Mouse (Mus musculus): Measurements from ENCODE around the gene Capn5.
A peak's percentile ranks its signal among the peaks of the same experiment; 100 is the strongest.

The Capn5 gene

GRCm38 (mm10) chr7:98176322-98177070 is 1.6 kb downstream of the Capn5 start:
- DNase-seq (ENCODE audit: extremely low spot score), result no peak

GRCm38 (mm10) chr7:98174883-98175755 is 3.0 kb downstream of the Capn5 start:
- DNase-seq (ENCODE audit: extremely low spot score), result no peak

GRCm38 (mm10) chr7:98173408-98173807 is 4.7 kb downstream of the Capn5 start:
- no peak for DNase-seq (ENCODE audit: extremely low spot score)

- DNase-seq (ENCODE audit: extremely low spot score), result no peak
These were observed 5.4 kb downstream of the Capn5 start for GRCm38 (mm10) chr7:98172661-98173060.

GRCm38 (mm10) chr7:98171141-98172073 is 6.7 kb downstream of the Capn5 start:
- no peak for DNase-seq (ENCODE audit: extremely low spot score)

- no peak for DNase-seq (ENCODE audit: extremely low spot score)
These were observed 13.0 kb downstream of the Capn5 start for GRCm38 (mm10) chr7:98164999-98165528.

GRCm38 (mm10) chr7:98164382-98164998 is 13.6 kb downstream of the Capn5 start:
- no peak for DNase-seq (ENCODE audit: extremely low spot score)

GRCm38 (mm10) chr7:98163700-98164099 is 14.4 kb downstream of the Capn5 start:
- no peak for DNase-seq (ENCODE audit: extremely low spot score)

- no peak for DNase-seq (ENCODE audit: extremely low spot score)
These were observed 15.8 kb downstream of the Capn5 start for GRCm38 (mm10) chr7:98162239-98162638.

- no peak for DNase-seq (ENCODE audit: extremely low spot score)
These were observed 17.9 kb downstream of the Capn5 start for GRCm38 (mm10) chr7:98160041-98160740.

- DNase-seq (ENCODE audit: extremely low spot score), result no peak
These were observed 19.6 kb downstream of the Capn5 start for GRCm38 (mm10) chr7:98158481-98158880.

- no peak for DNase-seq (ENCODE audit: extremely low spot score)
These were observed 20.3 kb downstream of the Capn5 start for GRCm38 (mm10) chr7:98157636-98158332.

GRCm38 (mm10) chr7:98156280-98156665 is 21.8 kb downstream of the Capn5 start:
- DNase-seq (ENCODE audit: extremely low spot score), result no peak

GRCm38 (mm10) chr7:98155546-98156279 is 22.4 kb downstream of the Capn5 start:
- peak; percentile 65 for DNase-seq (ENCODE audit: extremely low spot score)

GRCm38 (mm10) chr7:98153892-98154291 is 24.2 kb downstream of the Capn5 start:
- DNase-seq (ENCODE audit: extremely low spot score), result no peak

- DNase-seq (ENCODE audit: extremely low spot score), result no peak
These were observed 24.7 kb downstream of the Capn5 start for GRCm38 (mm10) chr7:98153345-98153744.

GRCm38 (mm10) chr7:98152400-98152799 is 25.7 kb downstream of the Capn5 start:
- DNase-seq (ENCODE audit: extremely low spot score), result no peak

GRCm38 (mm10) chr7:98150525-98150924 is 27.5 kb downstream of the Capn5 start:
- DNase-seq (ENCODE audit: extremely low spot score), result no peak

GRCm38 (mm10) chr7:98149802-98150201 is 28.3 kb downstream of the Capn5 start:
- no peak for DNase-seq (ENCODE audit: extremely low spot score)
